Mouse (Mus musculus) CD4-positive, CD25-positive, alpha-beta regulatory T cell (primary cell): Measurements from ENCODE around the gene Mus81. TPM values are rescaled to one million over a fixed set of nuclear protein-coding genes. Genes with fewer than 3 reads are reported as not detected.

Source experiments
- polyA plus RNA-seq: library from polyadenylated mRNA; unstranded; fragments of 100-300 nt; shearing (Covaris generic); gene quantifications from one replicate; pipeline ENCODE4 v1.2.1, GENCODE M21; 2017

Gene Mus81
- polyA plus RNA-seq, result 81.5 TPM

DNA sequence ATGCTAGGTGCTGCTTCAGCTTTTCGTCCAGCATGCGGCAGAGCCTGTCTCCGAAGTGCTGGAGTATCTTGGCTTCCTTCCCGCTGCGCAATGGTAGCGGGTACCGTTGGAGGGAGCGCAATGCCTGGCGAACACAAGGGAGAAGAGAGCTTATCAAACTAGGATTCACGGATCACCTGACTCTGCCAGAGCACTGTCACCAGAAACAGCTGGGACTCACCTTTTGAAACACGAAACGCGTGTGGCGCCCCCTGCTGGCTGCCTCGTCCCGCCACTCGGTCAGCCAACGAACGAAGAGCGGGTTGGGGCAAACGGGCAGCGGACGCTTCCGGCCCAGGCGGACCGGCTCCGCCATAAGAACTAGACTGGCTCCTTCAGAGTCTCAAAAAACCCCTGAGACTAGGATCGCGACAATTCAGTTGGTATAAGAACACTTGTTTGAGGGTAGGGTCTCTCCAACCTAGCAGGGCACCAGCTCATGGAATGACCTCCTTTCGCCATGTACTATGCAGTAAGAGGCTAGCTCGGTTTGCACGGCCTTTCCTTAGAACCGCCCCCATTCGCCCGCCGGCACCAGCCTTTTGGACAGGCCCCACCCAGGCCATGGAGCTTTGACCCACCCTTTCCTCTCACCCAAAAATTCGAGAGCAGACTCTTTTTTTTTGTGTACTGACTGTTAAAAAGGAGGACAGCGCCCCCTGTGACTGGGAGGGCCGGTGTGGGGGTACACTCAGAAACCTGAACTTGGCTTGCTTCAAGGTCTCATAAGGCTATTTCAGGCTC lies at the start of gene Mus81:
TSS of gene Mus81 (minus strand) at position 635 of the 783 bp plus-strand sequence.

DNA sequence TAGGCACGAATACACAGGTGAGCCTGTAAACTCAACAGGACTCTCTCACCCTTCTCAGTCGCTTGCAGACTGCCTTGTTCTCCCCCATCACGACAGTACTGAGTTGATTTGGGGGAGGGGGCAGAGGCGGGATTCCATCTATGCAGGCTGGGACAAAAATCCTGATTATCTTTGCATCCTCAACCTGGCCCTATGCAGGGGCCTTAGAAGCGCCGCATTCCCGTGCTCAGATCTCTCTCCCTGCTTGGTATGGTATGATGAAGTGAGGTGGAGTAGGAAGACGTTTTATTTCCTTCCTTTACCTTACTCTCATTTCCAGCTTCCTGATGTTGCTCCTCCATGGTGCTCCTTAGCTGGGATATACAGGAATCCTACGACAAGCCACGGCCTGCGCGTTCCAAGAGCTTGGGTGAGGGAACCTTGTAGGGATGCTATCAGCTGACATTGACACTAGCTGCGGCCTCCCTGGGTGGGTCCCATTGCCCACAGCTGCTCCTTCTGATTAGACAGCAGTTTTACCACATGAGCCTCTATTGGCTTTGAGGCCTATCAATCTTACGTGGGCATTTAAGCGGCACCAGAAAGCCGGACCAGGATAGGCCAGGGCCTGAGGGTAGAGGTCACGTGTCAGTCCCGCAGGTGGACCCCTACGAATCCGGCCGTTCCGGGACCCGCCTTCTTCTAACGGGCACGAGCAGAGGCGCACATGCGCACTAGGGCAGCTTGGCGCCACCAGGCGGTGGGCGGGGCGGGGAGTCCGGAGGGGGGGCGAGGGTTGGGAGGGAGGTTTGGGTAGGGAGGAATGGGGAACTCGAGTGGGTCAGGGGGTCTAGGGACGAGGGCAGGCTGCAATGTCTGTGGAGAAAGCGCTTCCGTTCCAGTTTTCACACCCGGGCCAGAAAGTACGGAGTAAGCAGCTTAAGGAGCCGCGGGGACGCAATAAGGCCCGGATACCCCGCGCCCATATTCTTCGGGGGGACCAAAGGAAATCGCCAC lies 22.1 kb upstream of the Mus81 start, which contains the start of gene Snx32:
TSS of gene Snx32 (minus strand) at position 508 of the 996 bp plus-strand sequence.

DNA sequence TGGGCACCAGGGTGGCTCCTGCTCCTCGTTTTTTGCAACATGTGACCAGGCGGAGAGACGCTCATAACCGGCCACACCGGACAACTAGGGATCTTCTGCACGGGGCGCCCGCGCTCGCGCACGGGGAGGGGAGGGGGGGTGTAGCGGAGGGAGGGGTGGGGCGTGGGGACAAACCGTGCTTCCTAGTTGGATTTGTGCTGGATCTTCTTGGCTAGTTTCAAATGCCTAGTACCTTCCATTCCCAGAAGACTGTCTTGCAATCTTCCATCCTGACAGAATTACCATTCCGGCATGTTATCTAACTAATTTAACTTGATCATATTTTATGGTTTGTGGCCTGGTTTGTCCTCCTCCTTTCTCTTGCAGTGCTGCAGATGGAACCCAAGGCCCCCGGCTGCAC lies 15.5 kb upstream of the Mus81 start, which contains the start of gene 1700020D05Rik:
TSS of gene 1700020D05Rik (minus strand) at position 101 of the 400 bp plus-strand sequence.

DNA sequence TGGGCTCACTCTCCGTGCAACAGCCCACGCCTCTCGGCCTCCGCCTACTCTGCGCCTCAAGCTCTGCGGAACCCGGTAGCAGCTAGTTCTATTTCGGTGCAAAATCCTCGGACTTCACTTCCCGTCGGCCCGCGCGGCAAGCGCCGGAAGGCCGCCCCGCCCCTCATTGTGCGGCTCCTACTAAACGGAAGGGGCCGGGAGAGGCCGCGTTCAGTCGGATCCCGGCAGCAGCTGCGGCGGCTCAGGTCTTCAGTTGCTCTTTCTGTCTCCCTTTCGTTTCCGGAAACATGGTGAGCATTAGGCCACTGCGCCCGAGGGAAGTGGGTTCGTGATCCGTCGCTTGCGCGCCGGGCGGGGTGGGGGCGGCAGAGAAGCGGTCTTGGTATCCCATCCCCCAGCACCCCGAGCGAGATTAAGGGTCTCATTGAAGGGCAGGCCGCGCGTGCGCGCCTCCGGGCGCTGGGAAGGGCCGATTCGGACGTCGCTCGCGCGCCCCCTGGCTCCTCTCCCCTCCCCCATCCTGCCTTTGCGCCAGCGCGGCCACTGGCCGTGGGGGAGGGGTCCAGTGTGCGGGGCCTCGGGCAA lies 2.2 kb upstream of the Mus81 start, which contains the start of gene Cfl1:
TSS of gene Cfl1 (plus strand) at position 143 of the 585 bp plus-strand sequence.

DNA sequence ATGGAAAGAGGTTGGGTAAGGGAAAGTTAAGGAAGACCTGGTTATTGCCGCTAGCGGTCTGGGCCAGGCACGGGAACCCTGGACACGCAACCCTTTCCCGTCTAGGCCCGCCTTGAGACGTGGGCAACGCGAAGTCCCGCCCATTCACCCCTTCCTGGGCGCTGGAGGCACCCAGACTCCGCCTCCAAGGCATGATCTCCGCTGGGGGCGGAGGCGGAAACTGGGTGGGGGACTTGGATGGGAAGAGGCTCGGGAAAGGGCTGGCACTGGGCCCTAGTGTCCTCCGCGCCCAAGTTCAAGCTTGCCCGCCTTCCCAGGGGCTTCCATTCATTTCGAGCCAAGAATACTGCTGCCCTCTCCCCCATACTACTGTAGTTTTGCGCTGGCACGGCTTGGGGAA lies 14.5 kb downstream of the Mus81 start, which contains the start of gene Efemp2:
TSS of gene Efemp2 (plus strand) at position 235 of the 400 bp plus-strand sequence.

DNA sequence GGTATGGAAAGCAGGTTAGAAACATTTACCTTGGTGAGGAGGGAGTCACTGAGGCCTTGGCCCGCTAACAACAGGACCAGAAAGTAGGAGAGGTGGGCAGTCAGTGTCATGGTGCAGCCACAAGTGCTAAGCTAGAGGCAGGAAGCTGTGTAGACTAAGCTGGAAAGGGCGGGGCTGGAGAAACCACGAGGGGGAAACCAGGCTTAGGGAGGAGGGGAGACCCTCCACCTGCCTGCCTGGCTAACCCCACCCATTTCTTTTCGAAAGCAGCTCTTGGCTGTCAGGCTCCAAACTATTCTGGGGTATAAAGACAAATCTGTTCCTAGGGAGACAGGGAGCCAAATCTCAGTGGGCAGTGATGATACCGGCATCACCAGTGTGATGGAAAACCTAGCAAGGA lies 19.8 kb downstream of the Mus81 start, which contains the start of gene Ctsw:
TSS of gene Ctsw (minus strand) at position 134 of the 400 bp plus-strand sequence.

DNA sequence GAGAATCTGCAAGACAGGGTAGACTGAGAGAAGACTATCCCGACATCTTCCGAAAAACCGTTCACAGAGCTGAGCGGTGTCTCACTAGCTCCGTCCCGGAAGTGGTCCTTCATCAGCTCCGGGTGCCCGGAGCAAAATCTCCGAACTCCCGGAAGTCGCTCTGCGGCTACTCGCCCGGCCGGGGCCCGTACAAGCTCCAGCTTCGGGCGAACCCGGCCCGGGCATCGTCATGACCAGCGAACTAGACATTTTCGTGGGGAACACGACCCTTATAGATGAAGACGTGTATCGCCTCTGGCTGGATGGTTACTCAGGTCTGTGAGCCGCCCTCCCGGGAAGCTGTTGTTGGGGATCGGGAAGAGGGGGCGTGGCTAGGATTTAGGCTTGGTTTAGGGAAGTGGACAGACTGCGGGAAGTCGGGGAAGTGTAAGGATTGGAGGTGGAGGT lies 27.7 kb downstream of the Mus81 start, which contains the start of gene Fibp:
TSS of gene Fibp (plus strand) at position 151 of the 447 bp plus-strand sequence.

DNA sequence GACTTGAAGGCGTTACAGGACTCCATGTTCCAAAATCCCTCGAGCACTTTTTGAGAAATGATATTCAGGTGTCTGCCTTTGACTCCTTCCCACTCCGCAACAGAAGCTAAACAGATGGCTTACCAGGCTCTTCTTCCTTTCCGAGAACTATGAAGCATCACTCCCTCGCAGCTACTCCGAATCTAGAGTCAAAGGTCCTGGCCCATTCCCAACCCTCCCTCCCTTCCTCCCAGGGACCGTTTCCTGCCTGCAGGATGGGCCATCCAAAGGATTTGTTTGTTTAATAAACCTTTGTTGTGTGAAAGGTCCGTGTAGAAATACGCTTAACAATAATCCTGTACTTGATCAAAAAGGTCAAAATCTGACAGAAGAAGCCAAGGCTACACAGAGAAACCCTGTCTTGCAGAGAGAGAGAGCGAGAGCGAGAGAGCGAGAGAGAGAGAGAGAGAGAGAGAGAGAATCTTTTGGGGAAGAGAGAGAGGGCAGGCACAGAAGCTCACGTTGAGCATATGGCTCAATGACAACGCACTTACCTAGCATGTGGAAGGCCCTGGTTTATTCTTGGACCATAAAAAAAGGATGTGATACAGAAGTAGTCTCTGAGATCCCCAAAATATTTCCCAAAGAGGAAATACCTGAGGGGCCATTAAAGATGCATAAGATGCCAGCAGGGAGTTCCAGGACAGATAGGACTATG lies 30.3 kb downstream of the Mus81 start, which contains the start of gene Ccdc85b:
TSS of gene Ccdc85b (minus strand) at position 149 of the 697 bp plus-strand sequence.

DNA sequence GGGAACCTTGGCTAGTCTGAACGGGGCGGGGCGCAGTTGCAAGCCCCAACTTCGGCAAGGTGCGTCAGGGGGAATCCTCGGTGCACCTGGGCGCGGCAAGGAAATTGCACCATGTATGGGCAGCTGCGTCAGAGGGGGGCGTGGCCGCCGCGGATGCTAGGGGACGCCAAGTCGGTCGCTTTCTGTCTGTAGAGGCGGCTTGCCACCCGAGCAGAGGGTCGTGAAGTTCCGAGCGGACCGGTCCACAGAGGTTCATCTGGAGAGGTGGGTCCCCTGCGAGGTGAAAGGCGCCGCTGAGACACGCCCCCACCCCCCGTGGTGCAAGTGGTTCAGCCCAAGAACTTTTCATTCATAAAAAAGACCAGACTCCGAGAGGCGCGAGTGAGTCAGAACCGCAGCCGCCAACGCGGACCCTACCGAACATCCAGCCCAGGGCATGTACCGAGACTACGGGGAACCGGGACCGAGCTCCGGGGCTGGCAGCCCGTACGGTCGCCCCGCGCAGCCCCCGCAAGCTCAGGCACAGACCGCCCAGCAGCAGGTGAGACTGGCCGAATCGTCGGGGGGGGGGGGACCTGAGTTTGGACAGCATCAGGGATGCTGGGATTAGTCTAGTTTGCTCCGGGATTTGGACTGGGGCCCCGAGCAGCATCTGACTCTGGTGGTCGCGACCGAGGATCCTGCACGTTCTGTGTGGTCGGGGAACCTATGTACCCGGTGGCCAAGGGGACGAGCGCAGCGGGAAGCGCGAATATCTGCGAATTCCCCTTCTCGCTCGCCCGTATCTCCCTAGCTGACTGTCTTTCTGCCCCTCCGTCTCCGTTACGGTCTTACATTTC lies 40.5 kb downstream of the Mus81 start, which contains the start of gene Fosl1:
TSS of gene Fosl1 (plus strand) at position 33 of the 839 bp plus-strand sequence.

Other genes starting within 250 kb of the Mus81 start
- 134 TPM for gene Pacs1, start 215.3 kb downstream of the Mus81 start, polyA plus RNA-seq
- gene Sf3b2, start 192.9 kb downstream of the Mus81 start, polyA plus RNA-seq, result 354 TPM
- gene Gal3st3, start 190.1 kb downstream of the Mus81 start, polyA plus RNA-seq, result 0.20 TPM
- gene Catsper1, start 152.7 kb downstream of the Mus81 start, polyA plus RNA-seq, result not detected
- gene Cst6, start 138.8 kb downstream of the Mus81 start, polyA plus RNA-seq, result 0.91 TPM
- 63.2 TPM for gene Eif1ad, start 121.7 kb downstream of the Mus81 start, polyA plus RNA-seq
- 304 TPM for gene Banf1, start 121.2 kb downstream of the Mus81 start, polyA plus RNA-seq
- 213 TPM for gene Sart1, start 99.7 kb downstream of the Mus81 start, polyA plus RNA-seq
- 0.85 TPM for gene Tsga10ip, start 85.9 kb downstream of the Mus81 start, polyA plus RNA-seq
- gene Drap1, start 63.4 kb downstream of the Mus81 start, polyA plus RNA-seq, result 225 TPM
- gene AI837181, start 63.3 kb downstream of the Mus81 start, polyA plus RNA-seq, result 42.6 TPM
- not detected for gene Fosl1, start 40.9 kb downstream of the Mus81 start, polyA plus RNA-seq
- 12.2 TPM for gene Ccdc85b, start 30.5 kb downstream of the Mus81 start, polyA plus RNA-seq
- gene Fibp, start 27.8 kb downstream of the Mus81 start, polyA plus RNA-seq, result 166 TPM
- gene Ctsw, start 19.9 kb downstream of the Mus81 start, polyA plus RNA-seq, result 225 TPM
- gene Efemp2, start 14.4 kb downstream of the Mus81 start, polyA plus RNA-seq, result 1.9 TPM
- 3,756 TPM for gene Cfl1, start 2.1 kb upstream of the Mus81 start, polyA plus RNA-seq
- gene 1700020D05Rik, start 15.4 kb upstream of the Mus81 start, polyA plus RNA-seq, result not detected
- gene Snx32, start 22.1 kb upstream of the Mus81 start, polyA plus RNA-seq, result 17.4 TPM
- gene Ovol1, start 72.2 kb upstream of the Mus81 start, polyA plus RNA-seq, result not detected
- gene Ap5b1, start 79.6 kb upstream of the Mus81 start, polyA plus RNA-seq, result 18.3 TPM
- 127 TPM for gene Rnaseh2c, start 113.5 kb upstream of the Mus81 start, polyA plus RNA-seq
- 56.1 TPM for gene Kat5, start 121.8 kb upstream of the Mus81 start, polyA plus RNA-seq
- 180 TPM for gene Rela, start 149.1 kb upstream of the Mus81 start, polyA plus RNA-seq
- 265 TPM for gene Sipa1, start 175.3 kb upstream of the Mus81 start, polyA plus RNA-seq
- gene Map3k11, start 200.3 kb upstream of the Mus81 start, polyA plus RNA-seq, result 69.2 TPM
- 55.9 TPM for gene Pcnx3, start 200.5 kb upstream of the Mus81 start, polyA plus RNA-seq
- 1.5 TPM for gene Kcnk7, start 216.0 kb upstream of the Mus81 start, polyA plus RNA-seq
- 51.3 TPM for gene Ehbp1l1, start 237.9 kb upstream of the Mus81 start, polyA plus RNA-seq
- gene Fam89b, start 241.3 kb upstream of the Mus81 start, polyA plus RNA-seq, result 107 TPM